Mouse (Mus musculus) heart, adult 2 months (tissue): ENCODE measurements around the gene Micu1.
A peak's percentile ranks its signal among the peaks of the same experiment; 100 is the strongest.

Experiments used
- CTCF ChIP-seq: fragments of 200-600 bp; IDR thresholded peaks from 2 replicates; pipeline ENCODE4 v1.8.1; 2022; ENCODE audit warnings: antibody characterized with exemption, mild to moderate bottlenecking, moderate library complexity
- EP300 ChIP-seq: fragments of 200-500 bp; IDR thresholded peaks from 2 replicates; pipeline ENCODE4 v1.6.1; 2011; ENCODE audit warnings: low read depth, low read length, control low read depth; ENCODE audit not compliant: insufficient read depth

GRCm38 (mm10) chr10:59879255-59880028, 177.2 kb downstream of the Micu1 start, which contains the start of gene Dnajb12:
- TF ChIP-seq EP300 (peak; percentile 68; the same call in 1 of the 2 replicates), CTCF (no peak)
